Mouse (Mus musculus): Measurements from ENCODE around the gene Car8. TPM values are rescaled to one million over a fixed set of nuclear protein-coding genes. Genes with fewer than 3 reads are reported as not detected.
"Not testable (repeated sequence)": the region's sequence is repeated elsewhere in the genome, so short reads cannot be mapped to it uniquely, and the experiment has no call there.

The Car8 gene
- total RNA-seq, 2 experiments from 2014 or later: not detected

DNA sequence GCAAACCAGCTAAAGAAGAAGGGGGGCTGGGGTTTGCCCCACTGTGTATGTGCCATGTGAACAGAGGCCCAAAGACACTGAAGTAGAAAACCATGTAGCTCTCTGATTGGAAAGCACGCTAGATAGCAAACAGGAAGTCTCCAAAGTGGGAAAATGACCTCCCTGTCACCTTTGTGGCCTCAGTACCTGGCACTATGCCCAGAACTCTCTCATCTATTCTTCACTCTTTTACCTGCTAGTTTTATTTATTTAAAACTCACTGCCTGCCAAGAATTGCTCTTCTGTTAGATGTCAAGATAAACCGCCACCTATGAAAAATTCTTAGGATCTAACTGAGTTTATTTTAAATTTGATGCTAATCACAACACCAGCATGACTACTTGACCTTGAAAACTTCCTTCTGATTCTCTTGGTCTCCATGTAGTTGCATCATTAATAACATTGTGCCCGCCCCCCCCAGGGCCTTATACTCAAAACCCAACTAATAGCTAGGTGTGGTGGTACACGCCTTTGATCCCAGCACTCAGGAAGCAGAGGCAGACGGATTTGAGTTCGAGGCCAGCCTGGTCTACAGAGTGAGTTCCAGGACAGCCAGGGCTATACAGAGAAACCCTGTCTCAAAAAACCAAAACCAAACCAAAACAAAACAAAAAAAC, 31.8 kb downstream of the Car8 start:
- ATAC-seq (replicated peaks; ENCODE audit: low FRiP score, poor library complexity, severe bottlenecking): no peak

GRCm38 (mm10) chr4:8205089-8205649, 33.7 kb downstream of the Car8 start:
- ATAC-seq (replicated peaks; ENCODE audit: low FRiP score, poor library complexity, severe bottlenecking): no peak

DNA sequence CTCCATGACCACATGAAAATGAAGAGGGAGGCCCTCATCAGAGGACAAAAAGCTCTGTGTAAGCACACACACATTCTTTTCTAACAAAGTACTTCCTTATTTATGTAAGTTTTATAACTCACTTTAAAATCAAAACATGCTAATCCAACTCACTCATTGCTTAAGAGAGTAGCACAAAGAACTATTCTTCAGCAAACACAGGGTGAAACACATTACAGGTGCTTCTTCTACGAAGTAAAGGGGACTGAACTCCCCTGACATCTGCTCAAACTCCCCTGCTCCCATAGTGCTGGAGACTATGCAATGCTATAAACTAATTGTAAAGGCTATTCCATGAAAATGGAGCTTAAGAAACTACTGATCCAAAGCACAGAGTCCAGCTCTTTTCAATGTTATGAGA, 35.5 kb downstream of the Car8 start:
- ATAC-seq (replicated peaks; ENCODE audit: low FRiP score, poor library complexity, severe bottlenecking): no peak

- no peak for ATAC-seq (replicated peaks; ENCODE audit: low FRiP score, poor library complexity, severe bottlenecking)
These were observed 37.2 kb downstream of the Car8 start for GRCm38 (mm10) chr4:8201631-8202030.

DNA sequence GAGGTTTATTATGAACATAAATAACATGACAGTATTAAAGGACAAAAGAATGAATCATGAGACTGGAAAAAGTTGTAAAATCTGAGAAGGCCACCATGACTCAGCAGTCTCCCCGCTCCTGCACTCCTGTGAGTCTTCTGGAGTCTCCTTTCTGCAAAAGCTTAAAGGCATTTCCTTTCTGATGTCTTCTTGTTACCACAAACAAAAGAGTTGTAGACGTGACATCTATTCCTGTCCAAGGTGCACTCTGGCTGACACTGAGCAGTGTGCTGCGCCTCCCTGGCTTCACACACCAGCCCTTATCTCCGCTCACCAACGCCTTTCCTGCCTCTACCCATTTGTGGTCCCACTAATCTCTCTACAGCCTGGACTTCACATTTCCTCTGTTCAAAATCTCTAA, 38.8 kb downstream of the Car8 start:
- no peak for ATAC-seq (replicated peaks; ENCODE audit: low FRiP score, poor library complexity, severe bottlenecking)

DNA sequence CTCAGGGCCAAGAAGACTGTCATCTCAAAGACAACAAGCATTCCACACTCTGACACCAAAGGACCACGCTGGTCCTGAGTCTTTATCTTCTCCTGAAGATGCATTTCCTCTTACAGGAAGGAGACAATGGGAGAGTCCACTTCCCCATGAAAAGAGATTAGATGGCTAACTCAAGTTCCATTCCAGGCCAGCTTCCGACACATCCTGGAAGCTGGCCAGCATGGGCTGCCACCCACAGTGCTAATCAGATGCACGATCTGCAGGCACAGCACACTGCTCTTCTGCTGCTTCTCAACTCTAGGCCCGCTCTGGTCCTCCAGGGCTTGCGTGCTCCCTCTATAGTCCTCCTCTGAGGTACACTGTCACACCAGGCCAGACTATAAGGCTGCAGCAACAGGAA, 40.8 kb downstream of the Car8 start:
- ATAC-seq (replicated peaks; ENCODE audit: low FRiP score, poor library complexity, severe bottlenecking): no peak

GRCm38 (mm10) chr4:8190441-8190840, 48.4 kb downstream of the Car8 start:
- ATAC-seq (replicated peaks; ENCODE audit: low FRiP score, poor library complexity, severe bottlenecking): no peak

DNA sequence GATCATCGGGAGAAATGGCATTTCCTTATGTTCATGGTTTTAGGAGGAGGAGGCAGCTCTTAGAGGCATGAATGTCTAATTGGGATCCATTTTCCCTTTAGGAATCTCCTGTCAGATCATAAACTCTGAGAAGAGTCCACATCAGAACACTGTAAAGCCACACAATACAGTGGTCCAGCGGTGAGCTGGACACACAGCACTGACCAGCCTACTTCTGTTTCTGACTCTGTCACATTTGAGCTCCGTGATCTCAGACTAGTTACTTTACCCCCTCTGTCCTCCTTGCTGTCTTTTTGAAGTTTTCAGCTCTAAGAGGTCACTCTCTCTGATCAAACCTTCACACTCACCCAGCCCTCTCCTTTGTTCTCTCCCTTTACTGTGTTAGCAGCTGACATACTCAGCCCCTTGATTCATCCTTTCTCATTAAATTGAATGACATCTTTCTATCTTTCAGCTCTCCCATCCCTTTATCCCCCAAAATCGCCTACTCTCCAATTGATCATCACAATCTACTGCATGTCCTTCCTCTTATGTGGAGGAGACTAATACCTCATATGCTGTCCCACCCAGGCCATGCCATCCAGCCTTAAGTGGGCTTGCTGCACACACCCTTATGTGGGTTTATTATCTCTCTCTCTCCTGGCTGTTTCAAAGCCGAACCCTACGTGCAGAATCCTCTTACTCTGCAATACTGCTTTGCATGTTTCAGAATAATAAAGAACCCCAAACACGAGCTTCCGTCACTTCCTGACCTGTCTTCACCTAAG, 51.7 kb downstream of the Car8 start:
- ATAC-seq (replicated peaks; ENCODE audit: low FRiP score, poor library complexity, severe bottlenecking): no peak

- no peak for ATAC-seq (replicated peaks; ENCODE audit: low FRiP score, poor library complexity, severe bottlenecking)
These were observed 58.3 kb downstream of the Car8 start for GRCm38 (mm10) chr4:8180576-8180975.

- no peak for ATAC-seq (replicated peaks; ENCODE audit: low FRiP score, poor library complexity, severe bottlenecking)
These were observed 84.1 kb downstream of the Car8 start for GRCm38 (mm10) chr4:8154589-8155198.

GRCm38 (mm10) chr4:8153926-8154325, 84.9 kb downstream of the Car8 start:
- not testable (repeated sequence) for ATAC-seq (replicated peaks; ENCODE audit: low FRiP score, poor library complexity, severe bottlenecking)

DNA sequence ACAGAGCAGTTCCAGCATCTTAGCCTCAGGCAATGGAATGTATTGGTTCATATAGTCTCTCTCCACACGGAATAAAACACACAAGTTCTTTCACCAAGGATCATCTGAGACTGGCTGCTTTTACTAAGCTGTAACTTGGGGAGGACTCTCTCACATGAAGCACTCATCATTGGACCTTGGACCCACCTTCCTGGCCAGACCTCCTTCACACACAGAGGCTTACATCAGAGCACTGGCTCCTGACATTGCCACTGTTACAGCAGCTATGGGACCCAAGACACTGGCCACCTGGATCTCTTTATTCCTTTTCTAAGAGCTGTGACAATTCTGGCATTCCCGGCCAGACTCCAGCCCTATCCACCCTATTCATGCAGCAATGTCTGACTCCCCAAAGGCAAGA, 101.4 kb downstream of the Car8 start:
- no peak for ATAC-seq (replicated peaks; ENCODE audit: low FRiP score, poor library complexity, severe bottlenecking)

DNA sequence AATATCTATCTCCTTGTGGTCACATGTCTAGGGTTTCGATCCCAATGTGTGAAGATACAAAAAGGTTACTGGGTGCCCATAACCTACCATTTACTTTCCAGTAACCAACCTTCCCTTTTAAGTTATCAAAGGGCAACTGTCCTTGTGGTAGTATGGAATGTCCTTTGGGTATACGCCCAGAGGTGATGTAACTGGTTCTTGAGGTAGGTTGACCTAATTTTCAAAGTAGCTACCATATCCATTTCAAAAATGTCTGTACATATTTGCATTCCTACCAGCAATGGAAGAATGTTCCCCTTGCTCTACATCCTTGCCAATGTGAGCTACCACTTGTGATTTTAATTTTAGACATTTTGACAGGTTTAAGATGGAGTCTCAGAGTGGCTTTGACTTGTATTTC, 106.8 kb downstream of the Car8 start:
- ATAC-seq (replicated peaks; ENCODE audit: low FRiP score, poor library complexity, severe bottlenecking): no peak

GRCm38 (mm10) chr4:8113558-8113957, 125.3 kb downstream of the Car8 start:
- no peak for ATAC-seq (replicated peaks; ENCODE audit: low FRiP score, poor library complexity, severe bottlenecking)

DNA sequence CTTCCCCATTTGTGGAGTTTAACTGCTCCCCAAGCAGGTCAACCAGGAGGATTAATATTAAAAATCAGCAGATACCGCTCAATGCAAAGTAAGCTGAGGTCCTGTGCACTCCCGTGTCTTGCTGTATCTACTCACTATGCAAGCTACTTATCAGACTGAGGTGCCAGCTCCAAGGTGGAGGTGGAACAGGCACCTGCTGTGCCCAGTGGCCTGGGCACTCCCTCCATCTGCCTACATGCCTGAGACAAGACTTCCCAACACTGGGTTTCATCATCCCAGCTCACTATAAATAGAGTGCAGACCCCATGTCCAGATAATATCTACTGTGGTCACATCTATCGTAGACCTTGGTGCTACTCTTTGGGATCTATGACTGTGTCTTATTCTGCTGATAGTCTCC, 127.0 kb downstream of the Car8 start:
- no peak for ATAC-seq (replicated peaks; ENCODE audit: low FRiP score, poor library complexity, severe bottlenecking)

GRCm38 (mm10) chr4:8109906-8110567, 128.8 kb downstream of the Car8 start:
- ATAC-seq (replicated peaks; ENCODE audit: low FRiP score, poor library complexity, severe bottlenecking): no peak

GRCm38 (mm10) chr4:8101466-8101865, 137.4 kb downstream of the Car8 start:
- ATAC-seq (replicated peaks; ENCODE audit: low FRiP score, poor library complexity, severe bottlenecking): no peak

GRCm38 (mm10) chr4:8098084-8098483, 140.8 kb downstream of the Car8 start:
- ATAC-seq (replicated peaks; ENCODE audit: low FRiP score, poor library complexity, severe bottlenecking): no peak

- no peak for ATAC-seq (replicated peaks; ENCODE audit: low FRiP score, poor library complexity, severe bottlenecking)
These were observed 141.2 kb downstream of the Car8 start for GRCm38 (mm10) chr4:8097683-8098082.

GRCm38 (mm10) chr4:8093566-8093965, 145.3 kb downstream of the Car8 start:
- ATAC-seq (replicated peaks; ENCODE audit: low FRiP score, poor library complexity, severe bottlenecking): not testable (repeated sequence)

All from erythroid progenitor cell, adult 5-6 weeks (primary cell).